Mouse (Mus musculus): Measurements from ENCODE around the gene Nfib. TPM values are rescaled to one million over a fixed set of nuclear protein-coding genes. Genes with fewer than 3 reads are reported as not detected.

The Nfib gene
- total and polyA plus RNA-seq, 3 experiments, result 0.04 to 0.11 (median 0.09) TPM

DNA sequence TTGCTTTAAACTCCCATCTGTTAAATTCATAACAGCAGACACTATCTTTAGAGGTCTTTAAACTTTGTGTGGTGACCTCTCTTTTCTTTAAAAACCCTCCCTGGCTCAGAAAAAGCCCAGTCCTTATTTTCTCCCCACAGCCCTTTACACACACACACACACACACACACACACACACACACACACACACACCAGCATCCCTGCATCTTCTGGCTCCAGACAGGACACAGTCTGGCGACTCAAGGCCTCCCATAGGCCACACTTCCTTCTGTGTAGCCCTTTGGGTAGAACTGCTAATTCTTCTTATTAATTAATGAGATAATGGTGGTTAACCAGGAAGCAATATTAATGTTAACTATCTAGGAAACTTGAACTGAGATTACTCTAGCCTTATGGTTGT is 211.7 kb downstream of the Nfib start:
- no peak overlapping the region for H3K9ac ChIP-seq (ENCODE audit: insufficient read depth, low read depth)
- H3K4me1 ChIP-seq (ENCODE audit: control insufficient read depth in 1 of 2, insufficient read depth in 2 of 2), result no peaks in the 10 kb centered on the region
- H3K27me3 ChIP-seq (replicated peaks), result no peaks in the 10 kb centered on the region
- in situ Hi-C loops (cut with MboI; ENCODE audit: low pct_ligation_motif_present, low pct_unique_long_range_greater_than_20kb, low sequenced_read_pairs), result no loop called here
- H3K4me3 ChIP-seq (replicated peaks in 1 of 3; ENCODE audit: low read depth in 2 of 3, low read length in 2 of 3, poor library complexity in 1 of 3), result no peak overlapping the region
- no peak overlapping the region for H3K4me2 ChIP-seq (ENCODE audit: insufficient read depth, low read depth, poor library complexity, severe bottlenecking)
- H3K9me3 ChIP-seq (replicated peaks; ENCODE audit: low read length), result no peaks in the 10 kb centered on the region
- TF ChIP-seq SIN3A (IDR thresholded peaks at IDR 0.05; ENCODE audit: low read length) (no peak), BHLHE40 (IDR thresholded peaks at IDR 0.05; ENCODE audit: low read depth, low read length) (no peak), MEF2A (IDR thresholded peaks at IDR 0.05; ENCODE audit: borderline replicate concordance, low read depth, low read length) (no peak), RAD21 (IDR thresholded peaks at IDR 0.05; ENCODE audit: low read depth, low read length) (no peak), HCFC1 (IDR thresholded peaks at IDR 0.05; ENCODE audit: low read depth, low read length) (no peak), PAX5 (IDR thresholded peaks at IDR 0.05; ENCODE audit: low read length) (no peak), TBP (conservative IDR thresholded peaks at IDR 0.05; ENCODE audit: low read depth, low read length) (no peak), ZKSCAN1 (IDR thresholded peaks at IDR 0.05; ENCODE audit: borderline replicate concordance, low read depth, low read length) (no peak), USF1 (IDR thresholded peaks at IDR 0.05; ENCODE audit: low read depth, low read length) (no peak), KAT2A (IDR thresholded peaks at IDR 0.05; ENCODE audit: insufficient replicate concordance, low read length) (no peak), ZNF384 (IDR thresholded peaks at IDR 0.05; ENCODE audit: low read depth, low read length) (no peak)
- H3K27ac ChIP-seq (ENCODE audit: insufficient read depth, low read depth), result no peak overlapping the region
- dilution Hi-C loops (cut with MboI; ENCODE audit: extremely low pct_ligation_motif_present, extremely low pct_unique_long_range_greater_than_20kb, low sequenced_read_pairs), result no loop called here
- H3K79me2 ChIP-seq (replicated peaks; ENCODE audit: control insufficient read depth, extremely low read depth, insufficient read depth, poor library complexity, severe bottlenecking), result no peaks in the 10 kb centered on the region
- no peak for DNase-seq (ENCODE audit: extremely low read depth)
- H3K36me3 ChIP-seq (replicated peaks in 1 of 2; ENCODE audit: control insufficient read depth in 1 of 2, insufficient read depth in 1 of 2, low read length in 1 of 2), result no peaks in the 10 kb centered on the region

DNA sequence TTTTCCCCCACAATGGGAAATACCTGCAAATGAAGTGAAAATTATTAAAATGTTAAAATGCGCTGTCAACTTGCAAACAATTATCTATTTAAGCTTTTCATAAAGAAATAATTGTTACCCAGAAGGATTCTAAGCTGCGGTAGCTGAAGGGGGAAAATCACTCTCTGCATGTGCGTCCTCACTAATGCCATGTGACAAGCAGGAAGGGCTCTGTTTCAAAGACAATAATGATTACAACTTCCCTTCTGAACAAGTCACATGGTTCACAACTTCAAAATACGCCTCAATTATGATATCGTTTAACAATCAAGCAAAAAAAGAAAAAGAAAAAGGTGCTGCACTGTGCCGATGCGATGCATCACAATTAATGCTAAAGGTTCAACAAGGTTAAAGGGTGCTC is 212.2 kb downstream of the Nfib start:
- Histone ChIP-seq H3K79me2 (replicated peaks; ENCODE audit: control insufficient read depth, extremely low read depth, insufficient read depth, poor library complexity, severe bottlenecking) (no peaks in the 10 kb centered on the region), H3K27ac (ENCODE audit: insufficient read depth, low read depth) (no peak overlapping the region), H3K4me3 (replicated peaks in 1 of 3; ENCODE audit: low read depth in 2 of 3, low read length in 2 of 3, poor library complexity in 1 of 3) (no peak overlapping the region), H3K36me3 (replicated peaks in 1 of 2; ENCODE audit: control insufficient read depth in 1 of 2, insufficient read depth in 1 of 2, low read length in 1 of 2) (no peaks in the 10 kb centered on the region), H3K4me2 (ENCODE audit: insufficient read depth, low read depth, poor library complexity, severe bottlenecking) (no peak overlapping the region), H3K9ac (ENCODE audit: insufficient read depth, low read depth) (no peak overlapping the region), H3K9me3 (replicated peaks; ENCODE audit: low read length) (no peaks in the 10 kb centered on the region), H3K4me1 (ENCODE audit: control insufficient read depth in 1 of 2, insufficient read depth in 2 of 2) (no peaks in the 10 kb centered on the region), H3K27me3 (replicated peaks) (no peaks in the 10 kb centered on the region)
- TF ChIP-seq EP300 (IDR thresholded peaks at IDR 0.05; ENCODE audit: low read length) (no peak), HCFC1 (IDR thresholded peaks at IDR 0.05; ENCODE audit: low read depth, low read length) (no peak), POLR2AphosphoS2 (IDR thresholded peaks at IDR 0.05; ENCODE audit: low read depth, low read length) (no peak), JUND (conservative IDR thresholded peaks at IDR 0.05; ENCODE audit: low read depth, low read length) (no peak), CHD2 (IDR thresholded peaks at IDR 0.05; ENCODE audit: low read length) (no peak), KAT2A (IDR thresholded peaks at IDR 0.05; ENCODE audit: insufficient replicate concordance, low read length) (no peak), NELFE (IDR thresholded peaks at IDR 0.05; ENCODE audit: low read depth, low read length) (no peak), TBP (conservative IDR thresholded peaks at IDR 0.05; ENCODE audit: low read depth, low read length) (no peak), UBTF (IDR thresholded peaks at IDR 0.05; ENCODE audit: low read depth, low read length) (no peak), E2F4 (IDR thresholded peaks at IDR 0.05; ENCODE audit: insufficient replicate concordance, low read depth, low read length) (no peak), NRF1 (IDR thresholded peaks at IDR 0.05; ENCODE audit: low read depth, low read length) (no peak), GABPA (IDR thresholded peaks at IDR 0.05; ENCODE audit: insufficient replicate concordance, low read depth, low read length) (no peak), MAZ (IDR thresholded peaks at IDR 0.05; ENCODE audit: low read depth, low read length) (no peak), CHD1 (IDR thresholded peaks at IDR 0.05; ENCODE audit: low read depth, low read length) (no peak), IRF4 (IDR thresholded peaks at IDR 0.05; ENCODE audit: low read depth, low read length) (no peak)
- DNase-seq (ENCODE audit: extremely low read depth), result no peak
- in situ Hi-C loops (cut with MboI; ENCODE audit: low pct_ligation_motif_present, low pct_unique_long_range_greater_than_20kb, low sequenced_read_pairs) (no loop called here), dilution Hi-C loops (cut with MboI; ENCODE audit: extremely low pct_ligation_motif_present, extremely low pct_unique_long_range_greater_than_20kb, low sequenced_read_pairs) (no loop called here)

Measured in CH12.LX (cell line).